Mouse (Mus musculus) limb, embryonic 12.5 days (tissue): Measurements from ENCODE around the gene Yeats2. TPM values are rescaled to one million over a fixed set of nuclear protein-coding genes. Genes with fewer than 3 reads are reported as not detected.

Experiments used
- polyA plus RNA-seq: library from polyadenylated mRNA; unstranded; fragments of >200 nt; fragmentation: Nextera tagmentation; extraction: Ambion mirVana; gene quantifications from 2 replicates; pipeline ENCODE4 v1.2.1, GENCODE M21; 2016

The Yeats2 gene
- polyA plus RNA-seq, 1 experiment from 2014 or later = 59.4 TPM

Other genes starting within 250 kb of the Yeats2 start
- gene Klhl6, start 158.0 kb upstream of the Yeats2 start, polyA plus RNA-seq = 5.7 and 6.0 TPM in 2 replicates
- gene Klhl24, start 43.5 kb upstream of the Yeats2 start, polyA plus RNA-seq = 34.1 and 38.3 TPM in 2 replicates
- gene Map6d1, start 100.3 kb downstream of the Yeats2 start, polyA plus RNA-seq = 0.92 and 1.1 TPM in 2 replicates
- gene Parl, start 161.3 kb downstream of the Yeats2 start, polyA plus RNA-seq = 104 and 105 TPM in 2 replicates
- not detected in 2 replicates for gene Cyp2ab1, start 184.3 kb downstream of the Yeats2 start, polyA plus RNA-seq